In the genomic region with DNA sequence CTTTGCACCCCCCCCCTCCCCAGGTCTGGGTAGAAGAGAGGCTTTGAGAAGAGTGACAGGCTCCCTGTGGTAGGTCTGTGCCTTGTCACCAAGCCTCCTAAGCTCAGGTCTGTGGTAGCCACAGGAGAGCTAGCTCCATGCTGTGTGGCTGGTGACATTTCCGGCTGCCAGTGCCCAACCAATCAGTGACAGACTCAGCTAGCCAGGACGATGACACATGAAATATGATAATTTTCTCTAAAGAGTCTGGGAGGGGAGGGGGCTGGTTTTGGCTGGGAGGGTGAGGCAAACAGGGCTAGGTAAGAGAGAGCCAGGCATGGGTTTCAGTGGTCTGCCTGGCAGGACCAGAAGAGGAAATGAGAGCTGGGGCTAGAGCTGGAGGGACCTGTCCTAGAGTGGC, we compare ENCODE assay signal across 8 mouse cellular contexts.
DNase-seq lines count a peak whose midpoint lies in the region; ATAC-seq lines count a peak whose summit lies in the region.

No protein-coding gene starts in this region.

- H3K36me3 ChIP-seq in midbrain, embryonic 11.5 days (ENCODE audit: control insufficient read depth, insufficient read depth, low read length), result no peaks in the 10 kb centered on the region
- no peaks in the 10 kb centered on the region for H3K36me3 ChIP-seq in midbrain, embryonic 10.5 days

- H3K9me3 ChIP-seq in midbrain, embryonic 11.5 days (ENCODE audit: control insufficient read depth, low read length), result no peaks in the 10 kb centered on the region
- no peaks in the 10 kb centered on the region for H3K9me3 ChIP-seq in midbrain, embryonic 10.5 days (replicated peaks)

- H3K9ac ChIP-seq in midbrain, embryonic 11.5 days (ENCODE audit: low read length), result no peak overlapping the region

- peaks cover 8% of the 10 kb centered on the region; the same call in 1 of the 2 replicates for H3K27me3 ChIP-seq in midbrain, embryonic 11.5 days (ENCODE audit: control insufficient read depth, insufficient read depth, low read length)
- peaks cover 70% of the 10 kb centered on the region for H3K27me3 ChIP-seq in midbrain, embryonic 10.5 days (ENCODE audit: low read depth, poor library complexity, severe bottlenecking)

- H3K4me3 ChIP-seq in midbrain, embryonic 11.5 days (ENCODE audit: low read depth, low read length), result no peak overlapping the region
- H3K4me3 ChIP-seq in midbrain, embryonic 10.5 days, result no peak overlapping the region

- peaks cover 14% of the 10 kb centered on the region for H3K4me1 ChIP-seq in midbrain, embryonic 11.5 days (ENCODE audit: control insufficient read depth, insufficient read depth, low read length)
- peaks cover 44% of the 10 kb centered on the region for H3K4me1 ChIP-seq in midbrain, embryonic 10.5 days

- ATAC-seq in midbrain, embryonic 11.5 days (ENCODE audit: low FRiP score), result peak; percentile 54
- peak; percentile 96 to 97 for ATAC-seq in hematopoietic stem cell, adult 5-6 weeks (replicated peaks in 1 of 2; ENCODE audit: insufficient read depth in 1 of 2, low FRiP score in 2 of 2, low TSS enrichment in 1 of 2, low read depth in 1 of 2, poor library complexity in 2 of 2, severe bottlenecking in 2 of 2)

- no peak overlapping the region for H3K4me2 ChIP-seq in midbrain, embryonic 11.5 days

- WGBS in midbrain, embryonic 11.5 days, result 16% methylated on average over 2 of the region's 2 CpGs
- 15% methylated on average over 2 of the region's 2 CpGs for WGBS in midbrain, embryonic 10.5 days

- DNase-seq in adrenal gland, adult (ENCODE audit: inconsistent age in 2 of 2, low spot score in 1 of 2), result peak; percentile 33 to 45
- DNase-seq in adrenal gland, postnatal 4 days (ENCODE audit: low spot score in 2 of 2), result no peak
- no peak for DNase-seq in midbrain, embryonic 11.5 days (ENCODE audit: low spot score, missing footprints)
- DNase-seq in midbrain, embryonic 10.5 days (ENCODE audit: low spot score), result no peak
- DNase-seq in lung, postnatal 36 days, result peak; percentile 45
- peak; percentile 27 to 34 for DNase-seq in thymus, adult 18-20 months
- no peak for DNase-seq in gastrocnemius, postnatal 4 days (ENCODE audit: low spot score in 2 of 2)

- H3K27ac ChIP-seq in midbrain, embryonic 11.5 days (ENCODE audit: low read depth, low read length), result no peak overlapping the region
- H3K27ac ChIP-seq in midbrain, embryonic 10.5 days (replicated peaks), result no peak overlapping the region

Comparison
In these comparisons a context has a peak if more than half of its experiments do, and no peak if none do; other contexts are left out.
1. DNase-seq: peak in adrenal gland, adult (2 of 2), lung, postnatal 36 days (single experiment) and thymus, adult 18-20 months (2 of 2); none in adrenal gland, postnatal 4 days (0 of 2), midbrain, embryonic 11.5 days (single experiment), midbrain, embryonic 10.5 days (single experiment) and gastrocnemius, postnatal 4 days (0 of 2).